Mouse (Mus musculus) brain, adult 10 weeks (tissue): Measurements from ENCODE around the gene Vps36. TPM values are rescaled to one million over a fixed set of nuclear protein-coding genes. Genes with fewer than 3 reads are reported as not detected.

ENCODE experiments used
- polyA plus RNA-seq: library from polyadenylated mRNA; stranded (reverse); fragments of 350-450 nt; fragmentation: Illumina TruSeq; extraction: RNeasy Lipid Tissue Mini Kit (QIAGEN cat#74804); gene quantifications from one replicate; pipeline ENCODE4 v1.2.3, GENCODE M21; 2015; ENCODE audit warnings: low read depth, low replicate concordance

The Vps36 gene
- polyA plus RNA-seq: 18.4 TPM

GRCm38 (mm10) chr8:22192660-22193431 lies at the start of gene Vps36:
TSS of gene Vps36 (plus strand) at chr8:22192809.

DNA sequence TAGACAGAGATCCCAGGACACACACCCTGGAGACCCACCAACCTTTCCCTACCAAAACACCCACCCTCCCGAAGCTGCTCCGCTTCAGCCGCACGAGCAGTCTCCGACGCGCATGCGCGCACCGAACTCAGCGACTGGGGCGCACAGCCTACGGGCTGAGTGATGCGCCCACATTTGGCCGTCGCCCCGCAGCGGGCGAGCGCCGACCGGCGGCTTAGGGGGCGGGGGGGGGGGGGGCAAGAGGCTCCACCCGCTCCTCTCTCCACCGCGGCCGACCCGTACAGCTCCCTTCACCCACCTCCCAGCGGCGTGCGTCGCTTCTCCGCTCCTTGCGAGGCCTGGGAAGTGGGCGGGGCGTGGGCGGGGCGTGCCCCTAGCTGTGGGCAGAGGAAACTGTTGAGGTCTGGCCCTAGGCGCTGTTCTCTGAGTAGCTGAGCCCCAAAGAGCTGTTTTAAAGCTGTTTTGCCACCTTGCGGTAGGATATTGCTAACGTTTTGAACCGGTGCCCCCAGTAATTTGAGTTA lies 26.5 kb upstream of the Vps36 start, which contains the start of gene Nek3:
Gene Nek3 (minus strand): TSS at position 356 of the 524 bp plus-strand sequence.

DNA sequence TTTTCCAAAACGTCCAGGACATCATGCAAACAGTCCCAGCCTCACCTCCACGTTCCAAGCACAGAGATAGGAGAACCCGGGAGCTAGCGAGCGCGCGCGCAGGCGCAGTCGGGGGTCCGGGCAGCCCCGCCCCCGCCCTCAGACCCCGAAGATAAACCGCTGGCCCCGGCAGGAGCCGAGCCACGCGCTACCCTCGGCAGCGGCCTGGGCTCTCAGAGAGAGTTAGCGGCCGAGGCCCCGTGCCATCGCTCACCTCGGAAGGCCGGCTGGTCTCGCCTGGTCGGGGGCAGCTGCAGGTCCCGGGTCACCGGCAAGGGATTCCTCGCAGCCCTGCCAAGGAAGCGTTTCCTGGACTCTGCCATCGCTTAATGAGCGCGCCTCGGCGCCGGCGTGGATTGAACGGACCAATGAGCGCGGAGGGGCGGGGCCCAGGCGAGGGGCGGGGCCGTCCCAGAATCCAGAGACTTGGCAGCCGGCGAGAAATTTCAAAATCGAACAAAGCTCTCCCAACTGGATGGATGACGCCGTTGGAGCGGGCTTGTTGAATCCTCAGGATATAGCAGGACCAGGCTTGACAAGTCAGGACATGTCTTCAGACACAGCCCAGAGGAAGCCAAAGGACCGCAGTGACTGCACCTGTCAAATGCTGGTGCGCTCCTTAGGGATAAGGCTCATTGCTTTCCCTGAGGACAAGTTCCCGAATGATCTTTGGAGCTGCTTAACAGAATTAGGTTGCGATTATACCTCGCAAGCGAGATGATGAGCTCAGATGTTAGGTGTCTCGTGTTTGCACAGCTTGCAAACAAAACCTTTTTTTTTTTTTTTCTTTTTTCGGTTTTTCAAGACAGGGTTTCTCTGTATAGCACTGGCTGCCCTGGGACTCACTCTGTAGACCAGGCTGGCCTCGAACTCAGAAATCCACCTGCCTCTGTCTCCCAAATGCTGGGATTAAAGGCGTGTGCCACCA lies 6.9 kb upstream of the Vps36 start, which contains the start of gene Ckap2:
Gene Ckap2 (minus strand): TSS at position 389 of the 967 bp plus-strand sequence.

GRCm38 (mm10) chr8:22227061-22227877 lies 34.7 kb downstream of the Vps36 start, which contains the start of gene Thsd1:
TSS of gene Thsd1 (plus strand) at chr8:22227313.

Other genes with a start within 250 kb of the Vps36 start
- not detected for gene Defb13, start 246.0 kb upstream of the Vps36 start, polyA plus RNA-seq
- gene Fam90a1a, start 234.1 kb upstream of the Vps36 start, polyA plus RNA-seq: not detected
- not detected for gene Ccdc70, start 223.0 kb upstream of the Vps36 start, polyA plus RNA-seq
- gene Atp7b, start 132.5 kb upstream of the Vps36 start, polyA plus RNA-seq: 1.2 TPM
- gene Alg11, start 132.1 kb upstream of the Vps36 start, polyA plus RNA-seq: 27.2 TPM
- 0.58 TPM for gene Nek5, start 67.8 kb upstream of the Vps36 start, polyA plus RNA-seq
- gene Nek3, start 26.4 kb upstream of the Vps36 start, polyA plus RNA-seq: 2.5 TPM
- 1.5 TPM for gene Ckap2, start 7.0 kb upstream of the Vps36 start, polyA plus RNA-seq
- 3.2 TPM for gene Thsd1, start 34.5 kb downstream of the Vps36 start, polyA plus RNA-seq
- gene Tpte, start 90.6 kb downstream of the Vps36 start, polyA plus RNA-seq: not detected
- 11.6 TPM for gene Slc25a15, start 205.8 kb downstream of the Vps36 start, polyA plus RNA-seq
- 33.2 TPM for gene Mrps31, start 218.6 kb downstream of the Vps36 start, polyA plus RNA-seq